Mouse (Mus musculus) frontal cortex, postnatal 14 days (tissue): Measurements from ENCODE around the gene Prm2.

Experiments
- DNase-seq, 2 experiments: peaks; one replicate each; pipeline ENCODE4 v3.0.0; 2022; ENCODE audit warnings: low spot score in 2 of 2

The Prm2 gene

DNA sequence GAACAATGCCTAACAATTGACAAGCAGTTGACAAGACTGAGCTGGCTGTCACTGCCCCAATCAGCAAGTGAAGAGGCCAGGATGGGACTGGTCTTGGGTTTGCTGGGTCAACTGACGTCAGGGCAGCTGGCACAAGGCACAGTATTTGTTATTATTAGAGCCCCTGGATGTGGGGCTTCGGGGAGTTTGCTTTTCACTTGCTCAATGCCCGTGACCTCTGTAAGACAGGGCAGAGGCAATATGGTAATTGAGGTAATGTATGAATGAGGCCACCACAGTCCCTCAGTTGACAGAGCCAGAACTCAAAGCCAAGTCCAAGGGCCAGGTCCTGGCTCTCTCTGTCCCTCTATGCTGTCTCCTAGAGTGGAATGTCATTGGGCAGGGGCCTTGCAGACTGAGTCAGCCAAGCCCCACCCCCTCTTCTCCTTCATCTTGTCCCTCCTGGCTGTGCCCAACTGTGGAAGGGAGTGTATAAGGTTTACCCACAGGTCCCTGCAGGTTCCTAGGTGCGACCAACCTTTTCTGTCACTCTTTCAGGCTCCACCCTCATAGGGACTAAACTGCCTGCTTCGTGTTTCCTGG, 18.3 kb downstream of the Prm2 start:
- no peak for DNase-seq

- no peak for DNase-seq
Measured at GRCm38 (mm10) chr16:10776322-10776721, 19.6 kb downstream of the Prm2 start.

- DNase-seq = no peak
Measured at GRCm38 (mm10) chr16:10774726-10775125, 21.2 kb downstream of the Prm2 start.

DNA sequence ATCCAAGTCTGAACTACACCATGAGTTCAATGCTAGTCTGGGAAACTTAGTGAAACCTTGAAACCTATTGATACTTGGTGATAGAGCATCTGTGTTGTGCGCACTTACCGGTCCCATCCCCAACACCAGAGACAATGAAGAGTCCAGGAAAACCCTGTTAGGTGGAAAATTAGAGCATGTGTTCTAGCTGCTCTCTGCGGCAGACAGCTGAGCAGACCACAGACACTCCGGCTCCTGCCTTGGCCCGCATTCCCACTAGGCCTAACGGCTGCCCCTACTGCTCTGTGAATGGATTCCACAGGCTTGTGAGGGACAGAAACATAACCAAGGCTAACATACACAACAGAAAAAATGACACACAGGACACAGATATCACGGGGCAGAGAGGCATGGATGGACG, 22.4 kb downstream of the Prm2 start:
- DNase-seq = no peak

- DNase-seq = no peak
Measured at GRCm38 (mm10) chr16:10771769-10772510, 24.0 kb downstream of the Prm2 start.

DNA sequence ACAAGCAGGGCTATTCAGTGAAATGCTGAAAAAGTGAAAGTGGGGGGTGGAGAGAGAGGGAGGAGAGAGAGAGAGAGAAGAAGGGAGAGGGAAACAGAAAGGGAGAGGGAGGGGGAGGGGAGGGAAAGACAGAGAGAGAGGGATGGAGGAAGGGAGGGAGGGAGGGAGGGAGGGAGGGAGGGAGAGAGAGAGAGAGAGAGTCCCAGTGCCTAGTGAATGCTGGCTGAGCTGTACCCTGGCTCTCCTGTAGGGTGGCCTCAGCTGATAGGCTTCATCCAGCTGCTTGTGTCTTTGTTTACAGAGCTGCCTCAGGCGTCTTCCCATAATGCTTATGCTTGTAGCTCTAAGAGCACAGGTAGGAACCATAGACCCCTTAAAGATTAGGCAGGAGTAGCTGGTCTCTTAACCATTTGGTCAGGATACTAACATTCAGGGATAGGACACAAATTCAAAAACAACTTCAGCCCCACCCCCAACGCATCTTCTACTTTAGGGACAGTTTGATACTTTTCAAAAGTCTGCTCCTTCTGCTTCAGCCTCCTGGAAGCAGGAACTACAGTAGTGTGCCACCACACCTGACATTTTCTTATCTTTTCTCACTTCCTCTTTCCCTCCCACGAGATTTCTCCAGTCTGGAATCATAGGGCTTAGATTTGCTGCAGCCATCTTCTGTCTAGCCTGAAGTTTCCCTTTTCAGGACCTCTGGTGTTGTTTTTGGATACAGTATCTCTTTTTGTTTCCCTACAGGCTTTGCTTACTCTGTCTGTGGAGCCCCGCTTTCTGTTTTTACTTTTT, 25.2 kb downstream of the Prm2 start:
- DNase-seq = no peak

DNA sequence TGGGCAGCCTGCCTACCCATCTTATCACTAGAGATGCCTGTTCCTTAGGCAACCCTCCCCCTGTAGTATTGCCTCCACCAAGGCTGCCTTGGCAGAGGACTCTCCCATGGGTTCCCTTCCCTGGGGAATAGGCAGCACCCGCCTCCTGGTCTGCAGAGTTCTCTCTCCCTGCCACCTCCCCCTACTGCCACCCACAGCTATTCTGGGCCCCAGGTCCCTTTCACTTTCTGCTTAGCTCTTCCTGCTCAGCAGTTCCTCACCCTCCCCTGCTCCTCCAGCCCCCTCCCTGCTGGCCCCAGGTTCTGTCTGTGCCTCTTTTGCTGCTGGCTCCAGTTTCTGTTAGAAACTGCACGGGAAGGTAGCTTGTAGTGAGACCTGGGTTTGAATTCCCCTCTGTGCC, 26.3 kb downstream of the Prm2 start:
- DNase-seq = no peak

DNA sequence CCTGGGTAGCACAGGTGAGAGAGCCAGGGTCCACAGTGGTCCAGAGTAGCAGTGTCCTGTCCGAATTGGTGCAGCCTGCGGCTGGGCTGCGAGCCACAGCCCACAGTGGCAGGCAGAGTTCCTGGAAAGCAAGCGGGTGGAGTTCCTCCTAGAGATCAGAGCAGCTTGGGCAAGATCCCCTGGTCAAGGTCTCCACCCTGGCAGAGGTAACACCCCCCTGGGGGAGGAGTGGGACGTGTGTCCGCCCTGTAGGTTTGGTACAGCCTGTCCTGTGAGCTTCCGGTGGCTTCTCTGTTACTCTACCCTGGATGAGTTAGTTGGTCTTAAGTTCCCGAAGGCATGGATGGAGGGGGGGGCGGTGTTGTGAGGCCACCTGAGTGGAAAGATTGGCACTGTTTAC, 27.1 kb downstream of the Prm2 start:
- DNase-seq = no peak

GRCm38 (mm10) chr16:10767158-10767557, 28.8 kb downstream of the Prm2 start:
- DNase-seq = peak in 1 of 2 experiments; percentile 56

- no peak for DNase-seq
Measured at GRCm38 (mm10) chr16:10764323-10764722, 31.6 kb downstream of the Prm2 start.

DNA sequence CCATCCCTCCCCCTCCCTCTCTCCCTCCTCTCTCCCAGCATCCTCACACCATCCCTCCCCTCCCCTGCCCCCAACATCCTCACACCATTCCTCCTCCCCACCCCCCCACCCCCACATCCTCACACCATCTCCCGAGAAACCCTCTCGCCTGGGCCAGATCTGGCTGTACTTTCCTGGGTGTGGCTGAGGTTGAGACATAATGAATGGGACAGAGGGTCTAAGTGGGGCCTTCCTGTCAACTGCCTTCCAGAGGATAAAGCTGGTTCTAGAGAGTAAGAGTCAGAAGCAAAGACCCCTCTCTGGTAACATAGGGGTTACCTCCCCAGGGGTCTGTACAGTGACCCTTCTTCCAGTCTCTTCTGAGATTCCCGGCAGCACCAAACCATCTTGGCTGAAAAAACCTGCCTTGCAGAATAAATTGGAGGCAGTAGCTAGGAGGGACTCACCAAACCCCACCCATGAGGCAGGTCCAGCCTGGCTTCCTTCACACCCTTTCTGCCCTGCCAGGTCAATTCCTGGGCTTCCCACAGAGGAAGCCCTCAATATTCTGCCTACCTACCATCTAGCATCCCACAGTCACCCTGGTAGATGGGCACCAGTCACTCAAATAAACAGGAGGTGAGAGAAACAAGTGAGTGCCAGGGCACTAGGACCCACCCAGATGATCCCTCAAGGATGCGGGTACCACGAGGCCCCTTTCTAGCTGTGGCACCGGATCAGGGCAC, 32.2 kb downstream of the Prm2 start:
- no peak for DNase-seq

DNA sequence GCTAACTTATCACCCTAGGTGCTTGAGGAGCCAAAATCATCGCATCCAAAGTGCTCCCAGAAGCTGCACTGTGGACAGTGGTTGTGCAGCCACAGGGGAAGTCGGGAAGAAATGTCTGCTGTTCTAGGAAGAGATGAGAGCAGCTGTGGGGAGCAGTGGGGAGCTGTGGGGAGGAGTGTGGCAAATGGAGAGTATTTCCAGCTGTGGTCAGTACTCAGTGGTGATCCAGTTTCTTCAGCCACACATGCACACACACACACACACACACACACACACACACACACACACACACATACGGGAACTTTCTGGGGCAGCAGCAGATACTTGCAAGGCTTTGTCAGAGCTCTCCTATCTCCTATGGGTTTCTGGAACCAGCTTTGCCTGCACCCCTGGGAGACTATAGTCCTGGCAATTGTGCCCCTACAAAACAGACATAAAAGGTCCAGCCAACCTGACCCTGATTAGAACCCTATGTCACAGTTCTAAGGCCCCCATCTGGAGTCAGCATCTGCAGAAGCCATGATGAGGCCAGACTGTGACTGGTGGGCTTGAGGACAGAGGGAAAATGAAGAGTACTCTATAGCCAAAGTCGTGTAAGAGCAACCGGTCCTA, 33.3 kb downstream of the Prm2 start:
- no peak for DNase-seq

GRCm38 (mm10) chr16:10761182-10761581, 34.8 kb downstream of the Prm2 start:
- no peak for DNase-seq

DNA sequence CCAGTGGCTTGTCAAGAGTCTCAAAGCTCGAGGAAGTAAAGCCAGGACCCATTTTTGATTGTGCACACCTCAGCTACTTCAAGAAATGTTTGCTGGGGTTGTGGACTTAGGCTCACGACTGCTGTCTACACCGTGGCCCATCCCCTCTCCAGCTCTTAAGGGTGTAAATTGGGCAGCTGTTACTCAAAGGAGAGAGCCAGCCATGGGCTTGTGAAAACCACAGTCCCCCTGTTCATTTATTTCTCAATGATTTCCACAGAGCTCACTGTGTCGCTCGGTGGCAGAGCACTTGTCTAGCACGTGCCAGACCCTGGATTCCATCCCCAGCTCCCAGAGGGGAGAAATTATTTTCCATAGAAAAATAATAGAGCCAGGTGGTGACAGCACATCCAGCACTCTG, 39.8 kb downstream of the Prm2 start:
- no peak for DNase-seq

- no peak for DNase-seq
Measured at GRCm38 (mm10) chr16:10754521-10755296, 41.2 kb downstream of the Prm2 start.

DNA sequence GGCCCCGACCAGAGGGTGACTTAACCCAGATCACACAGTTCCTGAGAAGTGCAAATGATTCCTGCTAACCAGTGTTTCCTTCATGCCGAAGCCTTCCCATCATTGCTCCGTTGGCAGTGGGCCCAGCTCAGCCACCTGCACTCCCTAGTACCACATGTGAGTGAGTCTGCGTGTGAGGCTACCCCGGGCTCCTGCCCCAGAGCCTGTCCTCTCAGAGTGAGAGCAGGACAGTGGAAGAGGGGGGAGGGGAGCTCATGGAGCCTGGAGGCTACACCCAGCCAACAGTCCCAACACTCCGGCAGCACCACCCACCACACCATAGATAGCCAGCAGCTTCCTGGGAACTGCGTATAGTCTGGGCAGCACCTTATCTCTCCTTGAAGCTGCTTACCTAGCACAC, 46.1 kb downstream of the Prm2 start:
- peak in 1 of 2 experiments; percentile 30 for DNase-seq

DNA sequence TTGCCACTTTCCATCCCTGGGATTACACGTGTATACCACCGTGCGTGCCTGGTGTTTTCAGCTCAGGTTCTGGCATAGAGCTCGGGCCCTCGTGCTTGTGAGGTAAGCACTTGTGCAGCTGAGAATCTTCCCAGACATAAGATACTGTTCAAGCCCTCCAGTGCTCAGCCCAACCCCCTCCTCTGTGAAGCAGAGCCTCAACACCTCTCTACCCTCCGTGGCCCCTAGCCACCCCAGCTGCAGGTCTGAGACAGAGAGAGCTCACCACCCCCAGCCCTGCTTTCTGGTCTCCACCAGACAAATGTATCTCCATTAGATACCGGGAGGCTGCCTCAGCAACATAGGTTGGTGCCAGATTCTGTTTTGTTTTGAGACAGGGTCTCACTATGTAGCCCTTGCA, 46.7 kb downstream of the Prm2 start:
- DNase-seq = no peak
